Mouse (Mus musculus) urinary bladder, postnatal 4 days (tissue): ENCODE data around the gene Sbsn.

Experiments
- DNase-seq, 2 experiments: peaks; one replicate each; pipeline ENCODE4 v3.0.0; 2021 to 2022; ENCODE audit warnings: low spot score in 2 of 2

The Sbsn gene

DNA sequence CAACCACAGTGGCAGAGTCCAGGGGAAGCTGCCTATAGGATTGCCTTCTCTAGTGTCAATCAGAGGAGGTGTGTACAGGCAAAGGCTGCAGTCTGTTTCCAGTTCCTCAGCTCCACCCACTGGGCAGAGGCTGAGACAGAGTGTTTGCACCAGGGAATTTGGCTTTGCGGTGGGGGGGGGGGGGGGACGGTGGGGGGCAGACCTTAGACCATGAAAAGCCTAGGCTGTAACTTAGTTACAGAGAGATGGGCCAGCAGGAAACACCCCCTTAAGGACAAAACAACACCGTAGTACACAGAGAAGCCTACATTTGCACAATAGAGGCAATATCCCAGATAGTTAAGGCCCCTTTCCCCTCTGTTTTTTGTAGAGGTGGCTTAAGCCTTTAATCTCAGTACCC lies 5.7 kb downstream of the Sbsn start:
- no peak for DNase-seq

- DNase-seq, result no peak
Observed at GRCm38 (mm10) chr7:30758853-30759252, 7.6 kb downstream of the Sbsn start.

DNA sequence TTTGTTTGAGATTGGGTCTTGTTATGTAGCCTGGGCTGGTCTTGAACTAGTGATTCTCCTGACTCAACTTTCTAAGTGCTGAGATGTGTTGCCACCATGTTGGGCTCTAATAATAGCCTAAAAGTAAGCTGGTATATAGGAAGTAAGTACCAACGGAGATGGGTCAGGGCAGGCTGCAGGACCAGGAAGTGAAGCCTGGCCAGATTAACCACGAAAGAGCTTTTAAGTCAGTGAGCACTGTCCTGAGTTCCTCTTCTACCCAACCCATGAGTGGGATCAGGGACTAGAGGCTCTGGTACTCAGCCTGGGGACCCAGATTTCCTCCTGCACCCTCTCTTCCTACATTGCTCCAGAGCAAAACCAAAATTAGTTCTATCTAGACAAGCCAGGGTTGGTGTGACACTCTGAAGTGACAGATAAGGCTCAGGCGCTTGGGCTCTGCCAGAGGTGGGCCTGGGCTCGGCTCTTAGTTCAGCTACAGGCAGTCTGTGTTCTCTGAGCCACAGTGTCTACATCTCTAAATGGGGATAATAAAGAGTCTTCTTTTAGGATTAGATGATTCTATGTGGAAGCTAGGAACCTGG lies 10.6 kb downstream of the Sbsn start:
- DNase-seq, result no peak

DNA sequence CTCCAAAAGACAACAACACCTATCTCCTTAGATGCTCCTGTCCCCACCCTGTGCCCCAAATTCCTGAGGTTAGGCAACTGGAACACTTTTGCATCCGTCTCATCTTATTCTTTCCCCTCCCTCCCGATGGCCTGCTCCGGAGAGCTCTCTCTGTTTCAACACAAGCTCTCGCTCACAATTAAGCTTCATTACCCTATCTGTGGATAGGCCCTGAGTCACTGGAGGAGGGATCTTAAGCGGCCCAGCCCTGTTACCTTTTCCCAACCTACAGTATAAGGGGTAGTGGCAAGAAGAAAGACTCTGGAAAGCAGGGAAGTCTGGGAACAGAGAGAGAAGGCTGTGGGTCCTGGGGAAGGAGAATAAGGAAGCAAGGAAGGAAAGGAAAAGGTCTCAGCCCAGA lies 12.2 kb downstream of the Sbsn start, which contains the start of gene Dmkn:
Dmkn (plus strand) TSS at position 301 of the 400 bp plus-strand sequence.
- no peak for DNase-seq

DNA sequence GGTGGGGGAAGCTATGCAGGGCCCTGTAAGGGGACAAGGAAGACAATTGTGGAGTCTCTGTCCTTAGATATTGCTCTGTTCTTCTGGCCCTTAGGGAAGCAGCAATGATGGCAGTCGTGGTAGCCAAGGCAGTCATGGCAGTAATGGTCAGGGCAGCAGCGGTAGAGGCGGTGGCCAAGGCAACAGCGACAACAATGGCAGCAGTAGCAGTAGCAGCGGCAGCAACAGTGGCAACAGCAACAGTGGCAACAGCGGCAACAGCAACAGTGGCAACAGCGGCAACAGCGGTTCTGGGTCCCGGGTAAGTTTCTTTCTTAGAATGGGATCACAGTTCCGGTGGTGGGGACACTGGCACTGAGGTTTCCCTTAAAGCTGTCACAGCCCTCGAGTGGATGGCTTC lies 13.9 kb downstream of the Sbsn start:
- no peak for DNase-seq

- no peak for DNase-seq
Observed at GRCm38 (mm10) chr7:30766408-30766807, 15.1 kb downstream of the Sbsn start.

GRCm38 (mm10) chr7:30769236-30769635 lies 18.0 kb downstream of the Sbsn start:
- no peak for DNase-seq

DNA sequence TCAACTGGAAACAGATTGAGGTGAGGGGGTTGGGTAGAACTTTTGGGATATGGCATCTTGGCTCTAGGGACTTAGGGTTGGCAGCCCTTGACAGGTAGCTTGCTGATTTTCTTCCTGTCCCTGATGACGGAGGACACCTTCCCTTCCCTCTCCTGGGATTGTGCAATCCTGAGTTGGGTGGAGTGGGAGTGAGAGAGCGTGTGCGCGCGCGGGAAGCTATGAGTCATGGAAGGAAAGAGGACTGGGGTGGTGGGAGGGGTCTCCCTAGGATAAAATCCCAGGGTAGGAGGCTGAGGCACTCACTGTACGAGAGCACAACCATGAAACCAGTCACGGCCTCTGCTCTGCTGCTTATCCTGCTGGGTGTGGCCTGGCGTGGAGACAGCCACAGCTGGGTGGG lies 24.8 kb downstream of the Sbsn start:
- DNase-seq, result no peak

- no peak for DNase-seq
Observed at GRCm38 (mm10) chr7:30777081-30777579, 25.9 kb downstream of the Sbsn start.

DNA sequence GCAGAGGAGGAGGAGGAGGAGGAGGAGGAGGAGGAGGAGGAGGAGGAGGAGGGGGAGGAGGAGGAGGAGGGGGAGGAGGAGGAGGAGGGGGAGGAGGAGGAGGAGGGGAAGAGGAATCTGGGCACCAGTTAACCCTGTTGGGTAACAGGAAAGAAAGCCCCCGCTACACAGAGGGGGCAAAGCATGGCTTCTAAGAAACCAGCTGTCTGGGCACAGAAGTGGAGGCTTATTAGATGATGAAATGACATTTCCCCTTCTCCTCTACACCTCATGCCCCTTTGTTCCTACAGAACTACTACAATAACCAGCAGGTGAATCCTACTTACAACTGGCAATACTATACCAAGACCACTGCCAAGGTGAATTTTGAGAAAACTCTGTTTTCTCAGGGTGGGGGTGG lies 26.6 kb downstream of the Sbsn start:
- no peak for DNase-seq

- no peak for DNase-seq
Observed at GRCm38 (mm10) chr7:30781792-30782191, 30.5 kb downstream of the Sbsn start.

DNA sequence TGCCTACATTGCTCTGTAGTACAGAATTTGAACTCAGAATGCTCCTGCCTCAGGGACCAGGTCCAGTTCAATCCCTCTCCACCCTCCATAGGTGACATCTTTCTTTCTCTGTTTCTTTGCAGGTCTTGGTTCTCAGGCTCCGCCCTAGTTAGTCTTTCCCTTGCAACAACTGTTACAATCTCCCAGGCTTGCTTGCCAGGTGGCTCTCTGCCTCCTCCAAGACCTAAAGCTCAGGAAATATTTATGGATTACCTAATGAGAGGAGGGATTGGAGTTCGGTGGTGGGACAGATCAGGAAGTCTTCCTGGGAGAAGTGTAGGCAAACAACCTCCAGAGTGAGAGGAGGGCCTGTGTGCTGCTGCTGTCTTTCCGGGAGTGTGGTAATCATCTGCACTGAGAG lies 31.4 kb downstream of the Sbsn start:
- no peak for DNase-seq

DNA sequence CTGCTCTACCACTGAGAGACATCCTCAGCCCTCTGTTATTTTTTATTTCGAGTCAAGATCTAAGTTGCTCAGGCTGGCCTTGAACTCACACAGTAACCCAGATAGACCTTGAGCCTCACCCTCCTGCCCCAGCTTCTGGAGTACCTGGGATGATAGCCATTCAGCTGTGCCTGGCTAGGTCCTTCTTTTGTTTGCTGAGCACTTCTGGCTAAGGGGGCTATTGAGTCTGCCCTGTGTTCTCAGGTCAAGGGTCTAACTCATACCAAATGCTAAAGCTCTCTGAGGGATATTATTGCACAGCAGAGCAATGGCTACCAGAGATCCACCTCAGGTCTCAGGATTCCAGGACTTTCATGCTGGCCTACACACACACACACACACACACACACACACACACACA lies 33.9 kb downstream of the Sbsn start:
- DNase-seq, result no peak

GRCm38 (mm10) chr7:30785721-30786546 lies 34.7 kb downstream of the Sbsn start:
- DNase-seq, result no peak

- DNase-seq, result no peak
Observed at GRCm38 (mm10) chr7:30787377-30788022, 36.2 kb downstream of the Sbsn start, which contains the start of gene Krtdap. Gene Krtdap, plus strand, starts transcription at chr7:30787896.

GRCm38 (mm10) chr7:30790141-30790540 lies 38.9 kb downstream of the Sbsn start:
- DNase-seq, result no peak

GRCm38 (mm10) chr7:30791921-30792320 lies 40.6 kb downstream of the Sbsn start:
- DNase-seq, result no peak

GRCm38 (mm10) chr7:30794921-30795320 lies 43.6 kb downstream of the Sbsn start:
- no peak for DNase-seq

GRCm38 (mm10) chr7:30796790-30797189 lies 45.5 kb downstream of the Sbsn start:
- DNase-seq, result no peak

- no peak for DNase-seq
Observed at GRCm38 (mm10) chr7:30800653-30801052, 49.4 kb downstream of the Sbsn start.

- no peak for DNase-seq
Observed at GRCm38 (mm10) chr7:30803256-30803655, 52.0 kb downstream of the Sbsn start.

- no peak for DNase-seq
Observed at GRCm38 (mm10) chr7:30804026-30804715, 52.9 kb downstream of the Sbsn start.
